20 mouse cellular contexts compared by ENCODE assay signal in genomic region chr2:154986609-154987008, GRCm38 (mm10). TPM values are rescaled to one million over a fixed set of nuclear protein-coding genes. Genes with fewer than 3 reads are reported as not detected.
A peak's percentile ranks its signal among the peaks of the same experiment; 100 is the strongest.
DNase-seq lines count a peak whose midpoint lies in the region; ATAC-seq and TF ChIP-seq lines count a peak whose summit lies in the region.
"Had no signal": no experiment of that assay in that cellular context is flagged by ENCODE, and none has a peak within 500 bp of the region (broad histone marks: within the 10 kb centered on the region; RNA-seq: fewer than 3 reads in every experiment).

No protein-coding gene starts in this region.

- no peaks in the 10 kb centered on the region for H3K9me3 ChIP-seq in liver, postnatal 0 days (ENCODE audit: low read length)
- no peaks in the 10 kb centered on the region for H3K9me3 ChIP-seq in liver, embryonic 12.5 days (replicated peaks)
- H3K9me3 ChIP-seq in embryonic facial prominence, embryonic 10.5 days, result no peaks in the 10 kb centered on the region
- no peaks in the 10 kb centered on the region for H3K9me3 ChIP-seq in forebrain, embryonic 16.5 days (ENCODE audit: control insufficient read depth, low read length)
- H3K9me3 ChIP-seq: embryonic facial prominence, embryonic 12.5 days; heart, embryonic 13.5 days; limb, embryonic 10.5 days; neural tube, embryonic 12.5 days had no signal

- H3K9ac ChIP-seq in liver, postnatal 0 days (replicated peaks), result no peak overlapping the region
- H3K9ac ChIP-seq in liver, embryonic 12.5 days, result no peak overlapping the region
- H3K9ac ChIP-seq in forebrain, embryonic 16.5 days (replicated peaks; ENCODE audit: low read depth, low read length), result no peak overlapping the region
- H3K9ac ChIP-seq: embryonic facial prominence, embryonic 12.5 days; heart, embryonic 13.5 days; neural tube, embryonic 12.5 days had no signal

- no peak overlapping the region for H3K4me3 ChIP-seq in gastrocnemius, adult 2 months
- no peak overlapping the region for H3K4me3 ChIP-seq in liver, postnatal 0 days (ENCODE audit: low read depth, low read length)
- no peak overlapping the region for H3K4me3 ChIP-seq in liver, embryonic 12.5 days
- no peak overlapping the region for H3K4me3 ChIP-seq in embryonic facial prominence, embryonic 10.5 days
- H3K4me3 ChIP-seq in forebrain, embryonic 16.5 days (replicated peaks; ENCODE audit: low read length), result no peak overlapping the region
- H3K4me3 ChIP-seq: embryonic facial prominence, embryonic 12.5 days; heart, embryonic 13.5 days; limb, embryonic 10.5 days; megakaryocyte, embryonic 14.5 days; neural tube, embryonic 12.5 days had no signal

- in situ Hi-C loops in Patski (cut with MboI; ENCODE audit: low pct_unique_long_range_greater_than_20kb), result no loop called here

- TF ChIP-seq CTCF in gastrocnemius, adult 2 months (IDR thresholded peaks at IDR 0.05), result peak; percentile 33; the same call in 1 of the 2 replicates
- TF ChIP-seq CTCF in liver, postnatal 0 days (IDR thresholded peaks at IDR 0.05; ENCODE audit: low read depth), result peak; percentile 35
- TF ChIP-seq CTCF in Patski (IDR thresholded peaks at IDR 0.05), result peak; percentile 51

- H3K4me1 ChIP-seq in liver, postnatal 0 days (ENCODE audit: insufficient read depth), result no peaks in the 10 kb centered on the region
- peaks cover 4% of the 10 kb centered on the region; the same call in 1 of the 2 replicates for H3K4me1 ChIP-seq in liver, embryonic 12.5 days
- no peaks in the 10 kb centered on the region for H3K4me1 ChIP-seq in embryonic facial prominence, embryonic 10.5 days
- H3K4me1 ChIP-seq in forebrain, embryonic 16.5 days (replicated peaks; ENCODE audit: control insufficient read depth, insufficient read depth, low read length), result no peaks in the 10 kb centered on the region
- H3K4me1 ChIP-seq: embryonic facial prominence, embryonic 12.5 days; heart, embryonic 13.5 days; neural tube, embryonic 12.5 days had no signal

- no peak overlapping the region for H3K27ac ChIP-seq in gastrocnemius, adult 2 months
- no peak overlapping the region for H3K27ac ChIP-seq in liver, postnatal 0 days (ENCODE audit: low read depth)
- no peak overlapping the region for H3K27ac ChIP-seq in liver, embryonic 12.5 days
- no peak overlapping the region for H3K27ac ChIP-seq in embryonic facial prominence, embryonic 10.5 days (replicated peaks)
- no peak overlapping the region for H3K27ac ChIP-seq in forebrain, embryonic 16.5 days (ENCODE audit: low read length)
- H3K27ac ChIP-seq: embryonic facial prominence, embryonic 12.5 days; heart, embryonic 13.5 days; limb, embryonic 10.5 days; neural tube, embryonic 12.5 days had no signal

- no peak overlapping the region for H3K4me2 ChIP-seq in liver, postnatal 0 days (ENCODE audit: low read depth, low read length)
- no peak overlapping the region for H3K4me2 ChIP-seq in liver, embryonic 12.5 days
- no peak overlapping the region for H3K4me2 ChIP-seq in forebrain, embryonic 16.5 days (ENCODE audit: low read length)
- H3K4me2 ChIP-seq: embryonic facial prominence, embryonic 12.5 days; heart, embryonic 13.5 days; neural tube, embryonic 12.5 days had no signal

- intact Hi-C loops in gastrocnemius, adult 2 months (cut with DNase I), result no loop called here

- CTCF ChIA-PET in Patski (lab: Charles Lee), result interaction anchor here (1.0 kb wide), 1 partner anchor 82 kb away, joined by 3 read pairs; no protein-coding TSS in a partner anchor

- POLR2A ChIA-PET in Patski (lab: Charles Lee), result no interaction called here

- DNase-seq in gastrocnemius, adult 2 months, result no peak
- no peak for DNase-seq in gastrocnemius, postnatal 25 days
- no peak for DNase-seq in liver, postnatal 0 days
- DNase-seq in 416B (ENCODE audit: low read depth) (peak; percentile 25), Patski (ENCODE audit: low read depth, low spot score) (no peak)
- no peak for DNase-seq in embryonic facial prominence, embryonic 10.5 days (ENCODE audit: low spot score)
- DNase-seq: cerebellum, adult 11 months; cerebellum, postnatal 25 days; kidney, postnatal 14 days; lung, adult 18-20 months; right cerebral cortex, postnatal 14 days had no signal

- H3K36me3 ChIP-seq in liver, postnatal 0 days (replicated peaks; ENCODE audit: insufficient read depth, low read length), result no peaks in the 10 kb centered on the region
- no peaks in the 10 kb centered on the region for H3K36me3 ChIP-seq in liver, embryonic 12.5 days
- H3K36me3 ChIP-seq in embryonic facial prominence, embryonic 10.5 days (replicated peaks), result no peaks in the 10 kb centered on the region
- no peaks in the 10 kb centered on the region for H3K36me3 ChIP-seq in forebrain, embryonic 16.5 days (ENCODE audit: control insufficient read depth, insufficient read depth)
- H3K36me3 ChIP-seq: embryonic facial prominence, embryonic 12.5 days; heart, embryonic 13.5 days; neural tube, embryonic 12.5 days had no signal

- ATAC-seq in liver, postnatal 0 days, result no peak
- no peak for ATAC-seq in liver, embryonic 12.5 days
- ATAC-seq in Patski, result no peak
- no peak for ATAC-seq in forebrain, embryonic 16.5 days

- no peak for TF ChIP-seq EP300 in liver, postnatal 0 days (IDR thresholded peaks at IDR 0.05; ENCODE audit: low read depth)

- no peaks in the 10 kb centered on the region for H3K27me3 ChIP-seq in liver, postnatal 0 days (ENCODE audit: insufficient read depth, low read length)
- H3K27me3 ChIP-seq in liver, embryonic 12.5 days (replicated peaks), result peaks cover 18% of the 10 kb centered on the region; the same call in 1 of the 2 replicates
- peaks cover 25% of the 10 kb centered on the region for H3K27me3 ChIP-seq in Patski
- H3K27me3 ChIP-seq in embryonic facial prominence, embryonic 10.5 days (replicated peaks; ENCODE audit: low read depth, poor library complexity, severe bottlenecking), result no peaks in the 10 kb centered on the region
- no peaks in the 10 kb centered on the region for H3K27me3 ChIP-seq in forebrain, embryonic 16.5 days (replicated peaks; ENCODE audit: control insufficient read depth, insufficient read depth, low read length)
- H3K27me3 ChIP-seq: embryonic facial prominence, embryonic 12.5 days; heart, embryonic 13.5 days; neural tube, embryonic 12.5 days had no signal

- WGBS in liver, postnatal 0 days (ENCODE audit: insufficient replicate concordance), result 56% methylated on average over 1 of the region's 1 CpGs
- 23% methylated on average over 1 of the region's 1 CpGs for WGBS in liver, embryonic 12.5 days (ENCODE audit: insufficient replicate concordance)
- WGBS in embryonic facial prominence, embryonic 10.5 days, result 75% methylated on average over 1 of the region's 1 CpGs
- 83% methylated on average over 1 of the region's 1 CpGs for WGBS in forebrain, embryonic 16.5 days

RNA-seq across cellular contexts. Expression of gene Gm14226, which starts 31.5 kb away (rescaled TPM):
- not detected for total RNA-seq in gastrocnemius, adult 2 months (2021)
- not detected for total RNA-seq in gastrocnemius, postnatal 25 days (2021)
- polyA plus RNA-seq in liver, postnatal 0 days (2015; fragmentation: Nextera tagmentation; extraction: Ambion mirVana), result 0.78 and 1.0 TPM in 2 replicates
- polyA plus RNA-seq in liver, embryonic 12.5 days (2016; fragmentation: Nextera tagmentation; extraction: Ambion mirVana), result 0.53 and 0.62 TPM in 2 replicates
- polyA plus RNA-seq in Patski (2021), result 0.10 TPM
- 0.88 and 1.3 TPM in 2 replicates for polyA plus RNA-seq in embryonic facial prominence, embryonic 10.5 days (2016; fragmentation: Nextera tagmentation; extraction: Ambion mirVana)
- polyA plus RNA-seq in forebrain, embryonic 16.5 days (2015; fragmentation: Nextera tagmentation; extraction: Ambion mirVana), result 0.07 and 0.10 TPM in 2 replicates
- total RNA-seq: gastrocnemius, postnatal 4 days; hematopoietic stem cell, adult 5-6 weeks had no signal
